Mouse (Mus musculus): ENCODE results near the gene Gm17018. TPM values are rescaled to one million over a fixed set of nuclear protein-coding genes. Genes with fewer than 3 reads are reported as not detected.
A peak's percentile ranks its signal among the peaks of the same experiment; 100 is the strongest.

Gm17018 gene
- polyA plus RNA-seq, 1 experiment from 2014 or later: 63.0 TPM

- H3K27ac ChIP-seq: no peak overlapping the region
- WGBS: 90% methylated on average over 11 of the region's 11 CpGs
- H3K9me3 ChIP-seq (replicated peaks): no peaks in the 10 kb centered on the region
- H3K4me2 ChIP-seq (replicated peaks): no peak overlapping the region
- H3K27me3 ChIP-seq: peaks cover 6% of the 10 kb centered on the region
- ATAC-seq (ENCODE audit: low FRiP score): no peak
- peaks cover 34% of the 10 kb centered on the region for H3K36me3 ChIP-seq
- no peak overlapping the region for H3K9ac ChIP-seq
- no peak overlapping the region for H3K4me3 ChIP-seq
- 0 out of 2 replicates have a peak, but pooled peaks cover 4% of the 10 kb centered on the region for H3K4me1 ChIP-seq
These were observed 6.3 kb upstream of the Gm17018 start for GRCm38 (mm10) chr19:45554136-45554535.

DNA sequence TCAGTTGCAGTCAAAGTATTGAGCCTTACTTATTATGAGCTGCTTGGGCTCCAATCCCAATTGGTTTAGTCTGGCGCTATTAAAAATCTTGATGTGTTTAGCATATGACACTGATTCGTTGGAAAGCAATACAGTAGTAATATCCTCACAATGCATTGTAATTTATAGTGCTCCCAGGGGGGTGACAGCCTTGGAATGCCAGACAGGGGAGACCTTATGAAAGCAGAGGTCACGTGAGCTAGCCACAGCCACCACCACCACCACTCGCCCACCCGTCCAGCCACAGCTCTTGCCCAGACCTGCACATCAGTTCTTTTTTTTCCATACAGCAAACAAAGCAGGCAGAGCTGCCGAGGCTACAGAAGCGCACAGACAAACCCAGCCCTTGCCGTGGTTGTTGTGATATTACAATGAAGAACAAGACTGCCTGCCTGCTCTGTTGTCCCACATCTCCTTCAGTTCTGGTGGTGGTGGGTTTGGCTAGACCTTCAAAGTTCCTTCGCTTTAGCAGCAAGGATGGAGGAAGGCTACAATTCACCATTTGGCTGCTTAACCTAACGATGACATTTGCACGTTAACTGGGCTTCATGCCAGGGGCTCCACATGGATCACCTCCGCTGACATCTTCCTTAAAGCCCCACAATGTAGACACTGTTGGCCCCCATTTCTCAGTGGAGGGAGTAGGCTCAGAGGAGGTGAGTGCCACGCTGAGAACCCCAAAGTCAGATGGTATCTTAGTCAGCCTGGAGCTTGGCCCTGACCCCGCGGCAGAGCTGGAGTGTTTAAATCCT is 5.7 kb downstream of the Gm17018 start:
- H3K36me3 ChIP-seq: no peaks in the 10 kb centered on the region; the same call in 1 of the 2 replicates
- 61% methylated on average over 15 of the region's 15 CpGs for WGBS
- no peak overlapping the region for H3K9ac ChIP-seq
- no peaks in the 10 kb centered on the region for H3K9me3 ChIP-seq (replicated peaks)
- H3K4me3 ChIP-seq: no peak overlapping the region
- H3K4me2 ChIP-seq (replicated peaks): no peak overlapping the region
- H3K27ac ChIP-seq: peak overlapping the region; percentile 19; the same call in 1 of the 2 replicates
- ATAC-seq (ENCODE audit: low FRiP score): no peak
- peaks cover 19% of the 10 kb centered on the region for H3K4me1 ChIP-seq
- peaks cover 4% of the 10 kb centered on the region; the same call in 1 of the 2 replicates for H3K27me3 ChIP-seq

DNA sequence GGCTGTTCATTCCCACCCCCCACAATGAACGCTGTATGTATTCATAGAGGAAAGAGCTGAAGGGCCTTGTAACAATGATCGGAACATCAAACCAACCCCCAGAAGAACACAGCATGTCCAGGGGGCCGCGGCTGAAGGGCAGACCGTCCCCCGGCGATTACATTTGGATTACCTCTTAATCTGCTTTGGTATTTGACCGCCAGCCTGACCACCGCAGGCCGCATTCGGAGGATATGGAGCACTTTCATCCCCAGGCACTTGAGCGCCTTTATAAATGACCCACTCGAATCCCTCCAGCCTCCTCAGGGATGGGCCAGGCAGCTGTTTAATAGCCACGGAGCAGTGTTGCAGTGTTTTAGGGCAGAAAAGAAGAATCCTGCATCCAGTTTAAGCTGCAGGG is 7.0 kb downstream of the Gm17018 start:
- no peak overlapping the region for H3K4me2 ChIP-seq (replicated peaks)
- H3K4me3 ChIP-seq: no peak overlapping the region
- 40% methylated on average over 14 of the region's 14 CpGs for WGBS
- peaks cover 17% of the 10 kb centered on the region for H3K4me1 ChIP-seq
- H3K27me3 ChIP-seq: peaks cover 4% of the 10 kb centered on the region; the same call in 1 of the 2 replicates
- no peak for ATAC-seq (ENCODE audit: low FRiP score)
- peaks cover under 1% of the 10 kb centered on the region for H3K36me3 ChIP-seq
- no peaks in the 10 kb centered on the region for H3K9me3 ChIP-seq (replicated peaks)
- no peak overlapping the region for H3K9ac ChIP-seq
- H3K27ac ChIP-seq: 0 out of 2 replicates have a peak overlapping the region, but pooled peaks have one; percentile 23

DNA sequence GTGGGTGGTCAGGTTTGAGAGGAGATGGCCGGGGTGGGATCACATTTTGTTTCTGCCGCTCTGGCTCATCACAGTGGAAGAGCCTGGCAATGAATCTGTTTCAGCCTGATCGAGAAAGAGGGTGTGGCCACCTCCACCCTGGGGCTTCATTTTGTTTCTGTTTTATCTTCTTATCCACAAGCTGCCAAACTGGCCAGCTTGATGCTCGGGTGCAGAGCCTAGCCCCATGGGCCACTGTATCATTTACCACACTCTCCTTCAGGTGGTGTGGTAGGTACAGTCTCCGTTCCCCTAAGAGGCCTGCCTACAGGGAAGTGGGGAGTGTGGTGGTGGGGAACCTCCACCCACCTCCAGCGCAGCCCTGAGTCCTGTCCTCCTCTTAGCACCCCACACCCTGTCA is 12.6 kb downstream of the Gm17018 start:
- no peaks in the 10 kb centered on the region for H3K9me3 ChIP-seq (replicated peaks)
- 79% methylated on average over 6 of the region's 6 CpGs for WGBS
- H3K27ac ChIP-seq: no peak overlapping the region
- no peak overlapping the region for H3K9ac ChIP-seq
- H3K4me3 ChIP-seq: no peak overlapping the region
- peaks cover 18% of the 10 kb centered on the region for H3K36me3 ChIP-seq
- peaks cover 22% of the 10 kb centered on the region for H3K4me1 ChIP-seq
- H3K4me2 ChIP-seq (replicated peaks): no peak overlapping the region
- no peak for ATAC-seq (ENCODE audit: low FRiP score)
- peaks cover 39% of the 10 kb centered on the region for H3K27me3 ChIP-seq

- WGBS: 19% methylated on average over 6 of the region's 6 CpGs
- ATAC-seq (ENCODE audit: low FRiP score): peak; percentile 59
- no peak overlapping the region for H3K27ac ChIP-seq
- H3K9ac ChIP-seq: no peak overlapping the region
- no peak overlapping the region for H3K4me2 ChIP-seq (replicated peaks)
- H3K36me3 ChIP-seq: peaks cover 25% of the 10 kb centered on the region
- peaks cover 21% of the 10 kb centered on the region for H3K4me1 ChIP-seq
- H3K27me3 ChIP-seq: peaks cover 44% of the 10 kb centered on the region
- H3K9me3 ChIP-seq (replicated peaks): no peaks in the 10 kb centered on the region
- no peak overlapping the region for H3K4me3 ChIP-seq
These were observed 13.4 kb downstream of the Gm17018 start for GRCm38 (mm10) chr19:45573861-45574267.

- H3K27me3 ChIP-seq: peaks cover 44% of the 10 kb centered on the region
- no peak overlapping the region for H3K4me2 ChIP-seq (replicated peaks)
- no peak overlapping the region for H3K4me3 ChIP-seq
- whole genome bisulfite sequencing: 78% methylated on average over 7 of the region's 7 CpGs
- peaks cover 21% of the 10 kb centered on the region for H3K4me1 ChIP-seq
- H3K27ac ChIP-seq: no peak overlapping the region
- H3K9ac ChIP-seq: no peak overlapping the region
- H3K36me3 ChIP-seq: peaks cover 29% of the 10 kb centered on the region
- no peak for ATAC-seq (ENCODE audit: low FRiP score)
- no peaks in the 10 kb centered on the region for H3K9me3 ChIP-seq (replicated peaks)
These were observed 14.0 kb downstream of the Gm17018 start for GRCm38 (mm10) chr19:45574339-45574898.

DNA sequence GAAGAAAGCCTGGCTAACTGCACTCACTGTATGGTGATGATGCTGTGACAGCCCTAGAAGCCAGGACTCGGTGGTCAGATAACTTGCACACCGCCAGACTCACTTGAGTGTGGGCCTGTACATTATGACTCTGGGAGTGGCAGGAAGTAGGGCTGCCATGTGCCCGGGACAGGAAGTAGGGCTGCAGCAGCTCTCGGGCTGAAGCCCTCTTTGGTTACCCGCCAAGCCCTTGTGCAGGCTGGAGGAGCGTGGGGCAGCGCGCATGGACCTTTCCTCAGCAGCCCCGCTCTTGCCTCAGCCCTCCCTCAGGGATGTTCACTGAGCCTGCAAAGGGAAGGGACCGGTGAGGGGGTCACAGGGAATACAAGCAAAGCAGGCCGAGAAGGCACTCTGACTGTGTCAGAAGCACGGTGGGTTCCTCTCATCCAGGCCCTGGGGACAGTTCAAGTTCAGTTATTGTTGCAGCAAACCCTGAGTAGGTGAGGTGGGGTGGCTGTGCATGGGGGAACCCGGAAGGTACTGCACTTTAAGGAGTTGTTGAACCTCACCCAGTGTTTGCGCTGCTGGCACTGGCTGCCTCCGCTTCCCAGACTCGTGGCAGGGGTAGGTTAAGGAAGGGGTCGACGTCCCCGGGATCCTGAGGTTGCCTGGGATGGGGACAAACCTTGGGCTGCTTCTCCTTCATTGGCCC is 14.7 kb downstream of the Gm17018 start:
- H3K27me3 ChIP-seq: peaks cover 41% of the 10 kb centered on the region
- no peak for ATAC-seq (ENCODE audit: low FRiP score)
- peaks cover 29% of the 10 kb centered on the region for H3K36me3 ChIP-seq
- peaks cover 27% of the 10 kb centered on the region for H3K4me1 ChIP-seq
- whole genome bisulfite sequencing: 51% methylated on average over 19 of the region's 19 CpGs
- no peaks in the 10 kb centered on the region for H3K9me3 ChIP-seq (replicated peaks)
- no peak overlapping the region for H3K4me3 ChIP-seq
- H3K4me2 ChIP-seq (replicated peaks): no peak overlapping the region
- H3K9ac ChIP-seq: 0 out of 2 replicates have a peak overlapping the region, but pooled peaks have one; percentile 8
- H3K27ac ChIP-seq: no peak overlapping the region

GRCm38 (mm10) chr19:45575632-45576001 is 15.2 kb downstream of the Gm17018 start:
- H3K4me2 ChIP-seq (replicated peaks): no peak overlapping the region
- peaks cover 33% of the 10 kb centered on the region for H3K4me1 ChIP-seq
- no peak for ATAC-seq (ENCODE audit: low FRiP score)
- H3K4me3 ChIP-seq: no peak overlapping the region
- H3K9ac ChIP-seq: no peak overlapping the region
- no peaks in the 10 kb centered on the region for H3K9me3 ChIP-seq (replicated peaks)
- H3K27ac ChIP-seq: no peak overlapping the region
- H3K36me3 ChIP-seq: peaks cover 29% of the 10 kb centered on the region
- 10% methylated on average over 8 of the region's 8 CpGs for whole genome bisulfite sequencing
- peaks cover 40% of the 10 kb centered on the region for H3K27me3 ChIP-seq

GRCm38 (mm10) chr19:45577141-45577750 is 16.8 kb downstream of the Gm17018 start:
- Histone ChIP-seq H3K4me3 (no peak overlapping the region), H3K27ac (no peak overlapping the region), H3K27me3 (peaks cover 42% of the 10 kb centered on the region), H3K4me2 (replicated peaks) (no peak overlapping the region), H3K9me3 (replicated peaks) (no peaks in the 10 kb centered on the region), H3K4me1 (peaks cover 40% of the 10 kb centered on the region), H3K9ac (no peak overlapping the region), H3K36me3 (peaks cover 29% of the 10 kb centered on the region)
- 89% methylated on average over 14 of the region's 14 CpGs for WGBS
- ATAC-seq (ENCODE audit: low FRiP score): no peak

GRCm38 (mm10) chr19:45578976-45579375 is 18.6 kb downstream of the Gm17018 start:
- no peaks in the 10 kb centered on the region for H3K9me3 ChIP-seq (replicated peaks)
- no peak overlapping the region for H3K27ac ChIP-seq
- peaks cover 57% of the 10 kb centered on the region for H3K27me3 ChIP-seq
- WGBS: 90% methylated on average over 12 of the region's 12 CpGs
- H3K4me3 ChIP-seq: no peak overlapping the region
- H3K9ac ChIP-seq: no peak overlapping the region
- peaks cover 27% of the 10 kb centered on the region for H3K36me3 ChIP-seq
- no peak overlapping the region for H3K4me2 ChIP-seq (replicated peaks)
- peaks cover 49% of the 10 kb centered on the region for H3K4me1 ChIP-seq
- ATAC-seq (ENCODE audit: low FRiP score): no peak

GRCm38 (mm10) chr19:45579416-45579815 is 19.0 kb downstream of the Gm17018 start:
- ATAC-seq (ENCODE audit: low FRiP score): no peak
- WGBS: 88% methylated on average over 7 of the region's 7 CpGs
- H3K4me1 ChIP-seq: peaks cover 45% of the 10 kb centered on the region

DNA sequence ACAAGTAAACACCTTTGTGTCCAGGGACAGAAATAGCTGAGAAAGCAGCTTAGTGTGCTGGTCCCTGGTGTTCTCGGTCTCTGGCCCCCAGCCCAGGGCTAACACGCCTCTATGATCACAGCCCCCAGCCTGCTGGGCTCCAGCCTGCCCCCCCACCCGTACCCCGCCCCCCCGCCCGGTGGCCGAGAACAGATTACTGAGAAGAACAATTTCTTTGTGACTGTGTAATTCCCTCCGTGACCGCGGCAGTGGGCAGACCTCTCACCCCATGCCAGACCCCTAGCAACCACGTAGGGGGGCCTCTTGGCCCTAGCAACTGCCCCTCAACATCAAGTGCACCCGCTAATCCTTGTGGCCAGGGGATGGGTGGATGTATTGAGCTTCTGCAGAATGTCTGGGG is 19.8 kb downstream of the Gm17018 start:
- 43% methylated on average over 12 of the region's 12 CpGs for WGBS
- Histone ChIP-seq H3K9me3 (replicated peaks) (no peaks in the 10 kb centered on the region), H3K27me3 (peaks cover 56% of the 10 kb centered on the region), H3K27ac (no peak overlapping the region), H3K36me3 (peaks cover 27% of the 10 kb centered on the region), H3K4me2 (replicated peaks) (no peak overlapping the region; the same call in 1 of the 2 replicates), H3K4me3 (no peak overlapping the region), H3K4me1 (peaks cover 38% of the 10 kb centered on the region), H3K9ac (no peak overlapping the region)
- no peak for ATAC-seq (ENCODE audit: low FRiP score)

More at GRCm38 (mm10) chr19:45579416-45579815, 19.0 kb downstream of the Gm17018 start:
- Histone ChIP-seq H3K9me3 (replicated peaks) (no peaks in the 10 kb centered on the region), H3K27ac (no peak overlapping the region), H3K4me3 (no peak overlapping the region), H3K27me3 (peaks cover 59% of the 10 kb centered on the region), H3K4me2 (replicated peaks) (no peak overlapping the region), H3K36me3 (peaks cover 27% of the 10 kb centered on the region), H3K9ac (no peak overlapping the region)
